8 mouse cellular contexts compared by ENCODE assay signal in the genomic region with DNA sequence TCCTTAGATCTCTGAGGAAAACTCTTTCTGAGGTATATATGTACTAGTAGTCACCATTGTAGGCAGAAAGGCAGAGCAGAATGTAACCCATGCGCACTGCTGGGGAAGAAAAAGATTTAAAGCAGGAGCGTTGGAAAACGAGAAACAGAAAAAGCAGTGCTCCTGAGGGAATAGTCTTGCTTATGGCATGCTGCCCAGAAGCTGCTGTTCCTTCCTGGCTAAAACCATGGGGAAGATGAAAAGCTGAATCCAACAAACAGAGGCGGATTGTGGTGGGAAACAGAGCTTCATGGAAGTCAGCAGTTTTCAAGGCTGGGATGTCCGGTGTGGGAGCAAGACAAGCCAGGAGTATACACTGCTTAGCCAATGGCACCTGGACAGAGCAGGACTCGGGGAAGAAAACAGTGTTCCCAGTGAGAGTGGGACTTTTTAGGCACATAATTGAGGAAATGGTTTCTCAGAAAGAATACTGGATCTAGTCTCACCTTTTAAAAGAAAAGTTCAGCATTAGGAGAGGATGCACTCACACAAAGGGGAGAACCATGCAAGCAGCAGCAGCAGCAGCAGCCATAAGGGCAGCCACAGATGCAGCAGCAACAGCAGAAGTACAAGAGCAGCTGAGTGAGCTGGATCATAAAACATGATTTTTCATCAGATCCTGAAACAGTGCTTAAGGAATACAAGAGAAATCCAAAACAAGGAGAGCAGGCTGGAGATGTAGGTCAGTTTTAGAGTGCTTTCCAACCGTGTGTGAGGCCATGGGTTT. TPM values are rescaled to one million over a fixed set of nuclear protein-coding genes. Genes with fewer than 3 reads are reported as not detected.
A peak's percentile ranks its signal among the peaks of the same experiment; 100 is the strongest.
DNase-seq lines count a peak whose midpoint lies in the region; ATAC-seq and TF ChIP-seq lines count a peak whose summit lies in the region.

No protein-coding gene starts in this region.

- ATAC-seq in limb, embryonic 11.5 days (ENCODE audit: insufficient number of reproducible peaks, low FRiP score, low TSS enrichment, low read depth) = 0 out of 2 replicates have a peak, but pooled peaks have one; percentile 35
- peak; percentile 68; the same call in 1 of the 2 replicates for ATAC-seq in midbrain, postnatal 0 days (ENCODE audit: low FRiP score)
- no peak for ATAC-seq in granulocyte monocyte progenitor cell, adult 5-6 weeks (replicated peaks; ENCODE audit: poor library complexity, severe bottlenecking)

- no peaks in the 10 kb centered on the region for H3K27me3 ChIP-seq in limb, embryonic 11.5 days (ENCODE audit: control insufficient read depth, insufficient read depth, low read length)
- no peaks in the 10 kb centered on the region for H3K27me3 ChIP-seq in limb, embryonic 10.5 days (ENCODE audit: low read depth, poor library complexity, severe bottlenecking)
- no peaks in the 10 kb centered on the region for H3K27me3 ChIP-seq in midbrain, postnatal 0 days (ENCODE audit: insufficient read depth, low read length)

- no peak for TF ChIP-seq CTCF in midbrain, postnatal 0 days (IDR thresholded peaks at IDR 0.05)

- H3K27ac ChIP-seq in limb, embryonic 11.5 days (replicated peaks; ENCODE audit: low read depth, low read length) = no peak overlapping the region
- no peak overlapping the region for H3K27ac ChIP-seq in limb, embryonic 10.5 days
- peak overlapping the region; percentile 32; the same call in 1 of the 2 replicates for H3K27ac ChIP-seq in midbrain, postnatal 0 days (ENCODE audit: low read depth, low read length)

- intact Hi-C loops in heart, postnatal 10 days (cut with DNase I) = no loop called here

- no peak overlapping the region for H3K4me2 ChIP-seq in limb, embryonic 11.5 days (ENCODE audit: low read depth, severe bottlenecking)
- no peak overlapping the region for H3K4me2 ChIP-seq in midbrain, postnatal 0 days (ENCODE audit: low read depth, low read length, poor library complexity, severe bottlenecking)

- H3K36me3 ChIP-seq in limb, embryonic 11.5 days (ENCODE audit: control insufficient read depth, insufficient read depth, low read length) = no peaks in the 10 kb centered on the region
- H3K36me3 ChIP-seq in limb, embryonic 10.5 days = no peaks in the 10 kb centered on the region
- no peaks in the 10 kb centered on the region for H3K36me3 ChIP-seq in midbrain, postnatal 0 days (ENCODE audit: insufficient read depth, low read length)

- no peaks in the 10 kb centered on the region for H3K4me1 ChIP-seq in limb, embryonic 11.5 days (ENCODE audit: control insufficient read depth, insufficient read depth, low read length)
- peaks cover 2% of the 10 kb centered on the region; the same call in 1 of the 2 replicates for H3K4me1 ChIP-seq in limb, embryonic 10.5 days
- H3K4me1 ChIP-seq in midbrain, postnatal 0 days (ENCODE audit: insufficient read depth, low read length) = no peaks in the 10 kb centered on the region

- peak; percentile 3 for DNase-seq in adrenal gland, postnatal 25 days
- DNase-seq in adrenal gland, adult 18-20 months (ENCODE audit: low spot score in 2 of 2) = no peak
- DNase-seq in limb, embryonic 11.5 days (ENCODE audit: low spot score) = no peak
- no peak for DNase-seq in limb, embryonic 10.5 days (ENCODE audit: low spot score)
- DNase-seq in heart, postnatal 10 days = peak; percentile 41 to 47
- peak; percentile 62 for DNase-seq in midbrain, postnatal 0 days (ENCODE audit: low spot score)
- DNase-seq in spleen, adult 12 weeks (ENCODE audit: low spot score) = no peak

- H3K4me3 ChIP-seq in limb, embryonic 11.5 days (ENCODE audit: low read depth, low read length) = no peak overlapping the region
- H3K4me3 ChIP-seq in limb, embryonic 10.5 days = no peak overlapping the region
- no peak overlapping the region for H3K4me3 ChIP-seq in midbrain, postnatal 0 days (ENCODE audit: low read depth, low read length)

- 51% methylated on average over 7 of the region's 7 CpGs for WGBS in limb, embryonic 11.5 days
- WGBS in limb, embryonic 10.5 days = 63% methylated on average over 7 of the region's 7 CpGs
- WGBS in midbrain, postnatal 0 days = 40% methylated on average over 7 of the region's 7 CpGs

- no peaks in the 10 kb centered on the region for H3K9me3 ChIP-seq in limb, embryonic 11.5 days (ENCODE audit: control insufficient read depth, low read length)
- H3K9me3 ChIP-seq in limb, embryonic 10.5 days (replicated peaks) = no peaks in the 10 kb centered on the region
- H3K9me3 ChIP-seq in midbrain, postnatal 0 days (ENCODE audit: low read length) = no peaks in the 10 kb centered on the region

- H3K9ac ChIP-seq in limb, embryonic 11.5 days (ENCODE audit: low read length) = no peak overlapping the region
- no peak overlapping the region for H3K9ac ChIP-seq in midbrain, postnatal 0 days (replicated peaks; ENCODE audit: low read length, poor library complexity, severe bottlenecking)

RNA-seq across cellular contexts. Expression of a gene that starts 33.0 kb away (rescaled TPM):
- total RNA-seq in adrenal gland, postnatal 25 days (2021) = 47.8 and 54.4 TPM in 2 replicates
- 10 to 100 TPM; 38.2 to 39.6 TPM for total RNA-seq in adrenal gland, adult 18-20 months (2021)
- 68.0 and 74.3 TPM in 2 replicates for polyA plus RNA-seq in limb, embryonic 11.5 days (2014; fragmentation: Nextera tagmentation; extraction: Ambion mirVana)
- 54.3 and 62.3 TPM in 2 replicates for polyA plus RNA-seq in limb, embryonic 10.5 days (2016; fragmentation: Nextera tagmentation; extraction: Ambion mirVana)
- 10 to 100 TPM; 26.2 TPM for total RNA-seq in heart, postnatal 10 days (2021)
- total RNA-seq in midbrain, postnatal 0 days (2014; rRNA removed) = 28.0 and 55.8 TPM in 2 replicates
- 33.4 and 39.4 TPM in 2 replicates for polyA plus RNA-seq in midbrain, postnatal 0 days (2015; fragmentation: Nextera tagmentation; extraction: Ambion mirVana)
- 53.9 and 61.2 TPM in 2 replicates for total RNA-seq in granulocyte monocyte progenitor cell, adult 5-6 weeks (2014; fragmentation: Nextera tagmentation)
- total RNA-seq in granulocyte monocyte progenitor cell, adult 5-6 weeks (2017) = 72.6 and 88.9 TPM in 2 replicates

Comparison
In these comparisons a context has a peak if more than half of its experiments do, and no peak if none do; other contexts are left out.
1. DNase-seq: peak in adrenal gland, postnatal 25 days (single experiment), heart, postnatal 10 days (2 of 2) and midbrain, postnatal 0 days (single experiment); none in adrenal gland, adult 18-20 months (0 of 2), limb, embryonic 11.5 days (single experiment), limb, embryonic 10.5 days (single experiment) and spleen, adult 12 weeks (single experiment).